Mouse (Mus musculus): Measurements from ENCODE around the gene Rapgef5.

DNA sequence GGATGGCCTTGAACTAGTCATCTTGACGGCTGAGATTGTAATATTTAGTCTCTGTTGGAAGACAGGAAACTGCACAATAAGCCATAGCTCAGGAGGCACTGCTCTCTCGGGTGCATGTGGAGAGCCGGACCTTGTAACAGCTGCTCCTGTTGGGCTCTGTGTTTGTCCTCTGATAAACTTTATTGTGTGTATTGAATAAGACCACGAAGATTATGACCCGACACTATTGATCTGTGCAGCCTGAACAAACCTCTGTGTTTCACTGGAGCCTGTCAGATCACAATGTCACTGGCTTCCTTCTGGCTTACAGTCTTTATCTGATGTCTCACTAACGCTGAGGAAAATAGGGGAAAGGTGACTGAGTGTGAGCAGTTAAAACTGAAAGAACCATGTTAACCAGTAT, 205.5 kb downstream of the Rapgef5 start:
- TF ChIP-seq MAFK (IDR thresholded peaks at IDR 0.05; ENCODE audit: insufficient read depth, low read depth, low read length) (no peak), CHD2 (IDR thresholded peaks at IDR 0.05; ENCODE audit: low read depth, low read length) (no peak), HCFC1 (IDR thresholded peaks at IDR 0.05; ENCODE audit: borderline replicate concordance, insufficient read depth, low read length) (no peak)
